Comparison of ENCODE assay signal across 9 mouse cellular contexts in genomic region chr10:42204768-42205412, GRCm38 (mm10).
DNase-seq lines count a peak whose midpoint lies in the region; ATAC-seq and TF ChIP-seq lines count a peak whose summit lies in the region.
"Had no signal": no experiment of that assay in that cellular context is flagged by ENCODE, and none has a peak within 500 bp of the region (broad histone marks: within the 10 kb centered on the region; RNA-seq: fewer than 3 reads in every experiment).

No protein-coding gene starts in this region.

- H3K4me1 ChIP-seq in heart, embryonic 10.5 days = peaks cover 46% of the 10 kb centered on the region
- H3K4me1 ChIP-seq in heart, embryonic 11.5 days (ENCODE audit: control insufficient read depth, insufficient read depth, low read length) = peaks cover 30% of the 10 kb centered on the region
- peaks cover 12% of the 10 kb centered on the region; the same call in 1 of the 2 replicates for H3K4me1 ChIP-seq in lung, embryonic 14.5 days (ENCODE audit: insufficient read depth)

- H3K36me3 ChIP-seq in heart, embryonic 10.5 days = 0 out of 2 replicates have a peak, but pooled peaks cover 8% of the 10 kb centered on the region
- no peaks in the 10 kb centered on the region for H3K36me3 ChIP-seq in heart, embryonic 11.5 days (ENCODE audit: control insufficient read depth, insufficient read depth, low read length)
- H3K36me3 ChIP-seq in lung, embryonic 14.5 days (ENCODE audit: insufficient read depth) = no peaks in the 10 kb centered on the region

- peak; percentile 97 for DNase-seq in heart, adult 11 months
- DNase-seq in heart, embryonic 10.5 days (ENCODE audit: low spot score) = no peak
- DNase-seq in adipocyte (ENCODE audit: low spot score) = peak; percentile 43
- peak; percentile 56 for DNase-seq in lung, embryonic 14.5 days
- DNase-seq in spleen, postnatal 10 days (ENCODE audit: low spot score in 2 of 2) = no peak
- DNase-seq in cerebellum, adult 9-11 months = no peak

- no peak overlapping the region for H3K27ac ChIP-seq in heart, embryonic 10.5 days
- 0 out of 2 replicates have a peak overlapping the region, but pooled peaks have one; percentile 29 for H3K27ac ChIP-seq in heart, embryonic 11.5 days (ENCODE audit: low read depth, low read length)
- H3K27ac ChIP-seq in lung, embryonic 14.5 days (ENCODE audit: low read depth) = peak overlapping the region; percentile 76
- H3K27ac ChIP-seq: hindbrain, embryonic 14.5 days had no signal

- 72% methylated on average over 20 of the region's 20 CpGs for WGBS in heart, embryonic 10.5 days
- WGBS in heart, embryonic 11.5 days (ENCODE audit: insufficient replicate concordance) = 66% methylated on average over 20 of the region's 20 CpGs
- 44% methylated on average over 20 of the region's 20 CpGs for WGBS in lung, embryonic 14.5 days

- no peak for ATAC-seq in heart, embryonic 11.5 days (replicated peaks; ENCODE audit: insufficient number of reproducible peaks, low FRiP score, low TSS enrichment)
- ATAC-seq in lung, embryonic 14.5 days (ENCODE audit: insufficient read depth) = peak; percentile 48; the same call in 1 of the 2 replicates
- no peak for ATAC-seq in erythroblast, adult 5-6 weeks (replicated peaks; ENCODE audit: low FRiP score, poor library complexity, severe bottlenecking)

- no peak overlapping the region for H3K4me3 ChIP-seq in heart, embryonic 10.5 days
- H3K4me3 ChIP-seq in heart, embryonic 11.5 days (ENCODE audit: low read depth, low read length) = no peak overlapping the region
- H3K4me3 ChIP-seq in lung, embryonic 14.5 days (ENCODE audit: low read depth, low read length) = no peak overlapping the region

- no peaks in the 10 kb centered on the region for H3K27me3 ChIP-seq in heart, embryonic 10.5 days (ENCODE audit: insufficient read depth, poor library complexity, severe bottlenecking)
- H3K27me3 ChIP-seq in heart, embryonic 11.5 days (ENCODE audit: control insufficient read depth, insufficient read depth, low read length) = no peaks in the 10 kb centered on the region
- H3K27me3 ChIP-seq in lung, embryonic 14.5 days (ENCODE audit: insufficient read depth, low read length) = no peaks in the 10 kb centered on the region

- no peaks in the 10 kb centered on the region for H3K9me3 ChIP-seq in heart, embryonic 10.5 days
- no peaks in the 10 kb centered on the region for H3K9me3 ChIP-seq in heart, embryonic 11.5 days (replicated peaks; ENCODE audit: control insufficient read depth, low read length)
- H3K9me3 ChIP-seq in lung, embryonic 14.5 days (ENCODE audit: low read depth, low read length) = no peaks in the 10 kb centered on the region

- no peak for TF ChIP-seq CTCF in lung, embryonic 14.5 days (IDR thresholded peaks at IDR 0.05; ENCODE audit: low read depth)

- no peak overlapping the region for H3K9ac ChIP-seq in heart, embryonic 11.5 days (ENCODE audit: low read depth, low read length)
- no peak overlapping the region for H3K9ac ChIP-seq in lung, embryonic 14.5 days
- H3K9ac ChIP-seq: hindbrain, embryonic 14.5 days had no signal

- H3K4me2 ChIP-seq in heart, embryonic 11.5 days = no peak overlapping the region
- 0 out of 2 replicates have a peak overlapping the region, but pooled peaks have one; percentile 0 for H3K4me2 ChIP-seq in lung, embryonic 14.5 days
- H3K4me2 ChIP-seq: hindbrain, embryonic 14.5 days had no signal

Comparison
In these comparisons a context has a peak if more than half of its experiments do, and no peak if none do; other contexts are left out.
1. DNase-seq: peak in heart, adult 11 months (single experiment), adipocyte (single experiment) and lung, embryonic 14.5 days (single experiment); none in heart, embryonic 10.5 days (single experiment), spleen, postnatal 10 days (0 of 2) and cerebellum, adult 9-11 months (single experiment).